Mouse (Mus musculus) urinary bladder, postnatal 14 days (tissue): ENCODE data around the gene Prmt3.

Experiments
- DNase-seq: peaks from one replicate; pipeline ENCODE4 v3.0.0; 2021; ENCODE audit warnings: low spot score

The Prmt3 gene

DNA sequence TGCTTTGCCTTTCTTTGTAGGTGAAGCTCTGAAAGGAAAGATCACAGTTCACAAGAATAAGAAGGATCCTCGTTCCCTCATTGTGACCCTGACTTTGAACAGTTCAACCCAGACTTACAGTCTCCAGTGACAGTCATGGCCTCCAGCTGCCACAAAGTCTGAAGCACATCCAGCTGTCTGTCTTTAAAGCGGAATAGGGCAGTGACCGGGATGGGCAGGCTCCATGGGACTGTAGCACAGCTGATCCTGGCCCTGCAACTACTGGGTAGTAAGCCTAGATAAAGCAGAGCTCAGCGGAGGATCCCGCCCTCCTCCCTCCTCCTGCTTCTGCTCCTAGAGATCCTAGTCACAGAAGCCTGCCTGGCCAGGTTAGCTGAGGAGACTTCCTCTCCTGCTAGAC lies 79.2 kb downstream of the Prmt3 start:
- DNase-seq = no peak

DNA sequence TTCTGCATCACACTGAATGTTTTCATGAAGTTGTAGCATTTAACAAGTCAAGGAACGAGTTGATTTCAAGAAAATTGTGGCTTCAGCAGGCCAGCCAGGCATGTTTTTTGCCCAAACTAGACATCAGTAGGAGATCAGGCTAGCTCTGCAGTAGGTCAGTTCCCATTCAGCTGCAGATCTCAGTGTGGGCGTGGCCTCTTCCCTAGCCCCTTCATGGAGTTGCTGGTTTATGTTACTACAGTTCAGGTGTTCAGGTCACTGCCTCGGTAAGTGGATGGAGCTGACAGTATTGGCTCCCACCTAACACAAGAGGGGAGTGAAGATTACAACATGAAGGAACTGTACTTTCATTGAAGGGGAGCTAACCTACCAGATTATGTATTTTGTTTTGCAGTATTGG lies 80.1 kb downstream of the Prmt3 start:
- DNase-seq = no peak

DNA sequence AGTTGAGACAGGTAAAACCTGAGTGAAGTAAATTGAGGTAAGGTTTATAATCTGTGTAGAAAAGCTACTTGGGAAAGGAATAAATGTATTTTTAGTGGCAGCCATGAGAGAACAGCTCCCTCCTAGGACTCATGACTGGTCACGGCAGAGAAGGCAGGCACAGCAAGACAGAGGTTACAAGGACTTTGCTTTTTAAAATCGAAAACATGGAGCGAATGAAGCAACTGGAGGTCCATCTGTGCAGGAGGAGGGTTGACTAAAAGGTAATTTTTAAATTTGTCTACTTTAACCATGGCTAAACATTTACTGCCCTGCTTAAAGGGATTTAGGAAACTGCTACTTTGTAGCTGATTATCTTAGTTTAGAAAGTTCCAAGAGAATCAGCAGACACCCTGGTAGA lies 81.7 kb downstream of the Prmt3 start:
- no peak for DNase-seq

DNA sequence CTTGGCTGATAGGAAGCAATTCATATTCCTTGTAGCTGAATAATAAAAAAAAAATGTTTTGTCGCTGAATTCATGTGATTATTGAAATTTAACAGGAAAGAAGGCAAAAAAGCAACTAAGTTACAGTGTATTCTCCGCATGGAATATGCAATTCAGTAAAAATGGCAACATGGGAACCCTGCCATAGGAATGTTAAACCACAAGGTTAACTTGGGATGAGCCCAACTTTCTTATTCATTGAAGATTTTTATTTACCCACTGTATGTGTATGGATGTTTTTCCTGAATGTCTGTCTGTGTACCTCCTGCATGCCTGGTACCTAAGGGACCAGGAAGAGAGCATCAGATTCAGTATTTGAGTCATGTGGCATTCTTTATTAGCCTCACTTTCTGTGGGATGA lies 83.0 kb downstream of the Prmt3 start:
- DNase-seq = no peak

DNA sequence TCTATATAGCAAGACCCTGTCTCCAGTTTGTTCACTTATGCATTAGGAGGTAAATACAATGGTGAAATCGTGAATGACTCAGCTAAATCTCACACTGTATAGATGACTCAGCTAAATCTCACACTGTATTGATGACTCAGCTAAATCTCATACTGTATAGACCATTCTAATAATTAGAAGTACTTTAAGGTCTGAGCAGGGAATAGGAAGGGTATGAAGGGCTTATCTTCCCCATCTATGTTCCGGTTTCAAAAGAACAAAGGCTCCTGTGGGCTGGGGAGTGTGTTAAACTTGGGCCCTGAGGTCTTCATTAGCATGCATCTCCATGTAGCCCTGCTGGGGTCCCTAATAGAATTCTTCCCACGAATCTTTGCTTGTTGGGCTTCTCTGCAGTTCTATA lies 85.6 kb downstream of the Prmt3 start:
- DNase-seq = no peak

DNA sequence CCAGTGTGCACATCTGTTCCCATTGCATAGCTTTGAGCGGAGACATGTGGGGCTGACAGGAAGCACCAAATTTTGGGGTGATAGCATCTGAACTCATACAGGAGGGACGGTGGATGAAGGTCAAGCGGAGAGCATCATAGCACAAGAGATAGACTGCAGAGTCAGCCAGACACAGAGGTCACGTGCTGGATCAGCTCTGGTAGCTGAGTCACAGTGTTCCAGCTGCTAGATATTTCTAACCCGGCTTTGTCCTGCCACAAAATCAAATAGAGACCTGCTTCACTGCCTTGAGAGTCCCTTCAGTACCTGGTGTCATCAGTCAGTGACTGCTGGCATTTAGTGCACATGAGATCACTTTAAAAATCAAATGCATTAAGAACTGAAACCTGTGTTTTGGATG lies 91.5 kb downstream of the Prmt3 start:
- DNase-seq = no peak

DNA sequence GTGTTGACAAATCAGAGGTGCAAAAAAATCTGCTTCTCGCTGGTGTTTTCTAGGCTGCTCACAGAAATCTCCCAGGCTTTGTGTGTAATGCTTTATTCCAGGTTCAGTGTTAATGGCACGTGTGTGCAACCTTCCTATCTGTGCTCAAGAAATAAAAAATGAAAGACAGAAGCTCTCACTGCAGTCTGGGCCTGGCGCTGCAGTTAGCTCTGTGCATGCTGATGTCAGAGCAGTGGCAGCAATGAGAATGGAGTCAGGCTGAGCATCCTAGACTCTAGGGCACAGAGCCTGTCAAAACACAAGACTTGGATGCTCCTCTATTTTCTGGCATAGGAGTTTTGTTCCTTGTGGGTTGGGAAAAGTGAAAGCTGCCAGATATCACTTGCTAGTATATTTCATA lies 92.1 kb downstream of the Prmt3 start:
- DNase-seq = no peak

DNA sequence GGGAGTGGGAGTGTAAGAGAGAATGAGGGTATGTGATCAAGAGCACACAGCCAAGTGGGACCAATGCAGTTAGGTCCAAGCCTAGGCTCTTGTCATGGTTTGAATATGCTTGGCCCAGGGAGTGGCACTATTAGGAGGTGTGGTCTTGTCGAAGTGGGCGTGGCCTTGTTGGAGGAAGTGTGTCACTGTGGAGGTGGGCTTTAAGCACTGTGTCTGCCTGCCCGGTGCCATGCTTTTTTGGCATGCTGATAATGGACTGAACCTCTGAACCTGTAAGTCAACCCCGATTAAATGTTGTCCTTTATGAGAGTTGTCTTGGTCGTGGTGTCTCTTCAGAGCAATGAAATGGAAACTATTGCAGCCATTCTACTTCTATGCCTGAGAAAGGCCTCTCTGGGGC lies 99.2 kb downstream of the Prmt3 start:
- no peak for DNase-seq

DNA sequence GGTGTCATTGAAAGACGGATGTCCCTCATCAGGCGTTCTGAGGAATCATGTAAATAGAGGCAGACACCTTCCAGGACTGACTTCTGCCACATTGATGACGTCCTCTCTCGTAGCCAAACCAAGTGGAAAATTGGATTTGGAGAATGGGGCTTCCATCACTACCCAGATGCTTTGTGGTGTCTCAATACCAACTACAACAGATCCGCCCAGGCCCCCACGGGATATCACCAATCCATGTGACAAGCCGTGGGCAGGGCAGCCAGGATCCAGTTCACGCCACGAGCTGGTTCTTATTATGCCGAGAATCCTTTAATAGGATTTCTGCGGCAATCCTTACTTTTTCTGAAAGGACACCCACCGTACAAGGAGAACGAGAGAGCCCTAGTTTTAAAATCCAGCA lies 100.9 kb downstream of the Prmt3 start:
- no peak for DNase-seq

DNA sequence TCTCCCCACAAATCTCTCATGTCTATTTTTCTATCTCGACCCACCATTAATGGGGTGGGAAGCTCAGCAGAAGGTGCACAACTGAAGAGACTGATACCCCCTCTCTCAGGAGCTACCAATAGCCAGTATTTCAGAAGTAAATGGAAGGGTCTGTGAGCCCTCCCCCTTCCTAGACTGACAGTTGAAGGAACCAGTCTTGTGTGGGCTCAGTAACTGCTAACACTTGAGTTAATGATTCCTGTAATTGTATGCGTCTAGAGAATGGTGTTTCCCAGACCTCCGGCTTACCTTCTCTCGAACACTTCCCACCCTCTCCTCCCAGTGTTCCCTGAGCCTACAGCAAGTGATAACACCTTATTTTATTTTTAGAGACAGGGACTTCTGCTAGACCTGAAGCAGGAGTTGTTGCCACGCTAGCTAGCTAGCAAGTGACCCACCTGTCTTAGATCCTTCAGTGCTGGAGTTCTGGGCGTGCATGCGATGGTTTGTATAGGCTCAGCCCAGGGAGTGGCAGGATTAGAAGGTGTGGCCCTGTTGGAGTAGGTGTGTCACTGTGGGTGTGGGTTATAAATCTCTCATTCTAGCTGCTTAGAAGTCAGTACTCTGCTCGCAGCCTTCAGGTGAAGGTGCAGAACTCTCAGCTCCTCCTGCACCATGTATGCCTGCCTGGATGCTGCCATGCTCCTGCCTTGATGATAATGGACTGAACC lies 102.0 kb downstream of the Prmt3 start:
- no peak for DNase-seq

DNA sequence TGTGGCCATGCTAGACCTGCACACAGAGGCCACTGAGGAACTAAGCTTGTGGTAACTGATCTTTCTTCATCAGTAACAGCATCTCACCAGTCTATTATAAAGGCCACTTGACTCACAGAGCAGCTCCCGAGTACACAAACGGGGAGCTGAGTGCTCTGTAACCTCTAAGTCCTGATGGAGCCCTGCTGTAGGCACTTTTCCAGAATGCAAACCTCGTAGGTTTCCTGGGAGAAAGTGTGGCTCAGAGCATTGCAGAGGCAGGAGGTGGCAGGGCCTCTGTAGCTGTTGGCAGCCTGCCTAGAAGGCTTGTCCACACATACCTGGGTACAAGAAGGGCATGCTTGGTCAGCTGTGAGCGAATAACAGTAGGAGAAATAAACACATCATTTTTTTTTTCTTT lies 104.1 kb downstream of the Prmt3 start:
- peak; percentile 66 for DNase-seq

DNA sequence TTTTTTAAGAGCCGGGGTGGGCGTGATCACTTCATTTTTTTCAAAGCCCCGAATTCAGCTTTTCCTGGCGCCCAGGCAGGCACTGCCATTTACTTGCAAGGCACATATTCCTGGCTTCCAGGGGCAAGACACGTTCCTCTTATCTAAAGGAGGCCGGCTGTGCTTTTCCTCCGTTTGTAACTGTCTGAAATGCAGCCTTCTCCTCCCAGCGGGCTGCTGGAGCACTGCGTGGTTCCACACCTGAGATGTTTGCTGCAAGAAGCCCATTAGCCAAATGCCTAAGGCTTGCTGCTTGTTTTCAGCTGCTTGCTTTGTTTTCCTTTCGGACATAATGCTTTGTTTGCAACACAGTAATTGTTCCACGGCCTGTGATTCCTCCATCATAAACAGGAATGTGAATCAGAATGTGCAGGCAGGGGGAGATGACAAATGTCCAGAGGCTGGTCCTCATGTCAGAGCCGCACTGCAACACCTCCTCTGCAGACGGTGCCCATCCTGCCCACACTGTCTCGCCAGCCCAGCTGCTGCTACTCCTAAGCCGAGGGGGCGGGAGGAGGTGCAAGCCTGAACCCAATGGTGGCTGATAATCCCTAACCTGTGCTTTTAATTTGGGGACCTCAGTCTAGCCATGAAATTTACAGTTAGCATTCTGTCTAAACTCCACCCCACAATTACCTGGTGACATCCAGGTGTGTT lies 104.7 kb downstream of the Prmt3 start:
- DNase-seq = no peak

DNA sequence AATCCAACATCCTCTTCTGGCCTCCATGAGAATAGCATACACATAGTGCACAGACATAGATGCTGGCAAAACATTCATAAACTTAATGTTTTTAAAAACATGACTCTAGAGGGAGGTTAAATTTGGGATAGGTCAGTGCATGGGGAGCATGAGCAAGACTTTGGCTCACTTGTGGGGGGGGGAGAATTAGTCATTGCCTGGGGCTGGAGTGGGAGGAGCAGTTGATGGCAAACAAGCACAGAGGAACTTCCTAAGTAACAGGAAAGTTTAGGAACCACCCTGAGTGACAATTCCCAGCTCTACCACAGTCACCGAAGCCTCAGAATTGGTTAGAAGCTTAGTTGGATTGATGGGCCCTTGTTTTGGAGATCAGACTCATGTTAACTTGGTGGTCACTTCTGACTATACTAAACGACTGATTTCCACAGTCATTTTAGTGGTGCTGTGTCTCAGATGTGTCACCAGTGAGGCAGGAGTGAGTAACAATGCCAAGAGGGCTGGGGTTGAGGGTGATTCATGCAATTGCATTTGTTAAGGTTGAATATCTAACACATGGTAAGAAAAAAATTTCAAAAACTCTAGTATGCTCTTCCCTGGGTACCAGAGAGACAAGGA lies 109.7 kb downstream of the Prmt3 start:
- DNase-seq = no peak

DNA sequence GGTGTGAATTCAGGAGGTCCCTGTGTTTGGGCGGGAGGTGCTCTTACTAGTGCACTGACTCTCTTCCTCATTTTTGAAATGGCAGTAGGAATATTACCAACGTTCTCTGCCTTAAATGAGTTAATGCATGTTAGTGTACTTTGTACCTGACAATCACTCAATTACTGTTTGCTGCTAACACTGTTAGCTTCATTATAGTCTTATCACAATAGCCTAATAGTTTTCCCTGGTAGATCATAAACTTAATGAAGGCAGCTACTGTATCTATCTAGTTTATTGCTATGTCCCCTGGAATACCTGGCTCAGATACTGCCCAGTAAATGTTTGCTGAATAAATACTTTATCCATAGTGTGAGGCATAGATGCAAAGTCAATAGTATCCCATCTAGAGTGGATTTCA lies 116.6 kb downstream of the Prmt3 start:
- no peak for DNase-seq

DNA sequence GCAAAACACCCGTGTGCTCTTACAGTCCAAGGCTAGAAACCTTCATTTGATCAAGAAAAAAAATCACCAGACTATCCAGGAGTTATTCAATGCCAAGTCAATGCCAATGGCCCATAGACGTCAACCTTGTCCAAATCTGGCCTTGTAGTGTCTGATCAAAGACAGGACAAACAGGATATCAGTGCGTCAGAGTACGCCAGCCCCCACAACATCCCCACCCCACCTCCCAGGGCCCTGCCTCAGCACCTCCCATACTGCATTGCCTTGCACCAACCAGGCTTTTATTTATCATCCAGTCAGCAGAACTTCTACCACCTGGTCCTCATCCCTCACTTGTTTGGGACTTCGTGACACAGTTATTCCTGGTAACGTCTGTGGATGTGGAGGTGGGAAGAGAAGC lies 117.2 kb downstream of the Prmt3 start:
- DNase-seq = no peak

DNA sequence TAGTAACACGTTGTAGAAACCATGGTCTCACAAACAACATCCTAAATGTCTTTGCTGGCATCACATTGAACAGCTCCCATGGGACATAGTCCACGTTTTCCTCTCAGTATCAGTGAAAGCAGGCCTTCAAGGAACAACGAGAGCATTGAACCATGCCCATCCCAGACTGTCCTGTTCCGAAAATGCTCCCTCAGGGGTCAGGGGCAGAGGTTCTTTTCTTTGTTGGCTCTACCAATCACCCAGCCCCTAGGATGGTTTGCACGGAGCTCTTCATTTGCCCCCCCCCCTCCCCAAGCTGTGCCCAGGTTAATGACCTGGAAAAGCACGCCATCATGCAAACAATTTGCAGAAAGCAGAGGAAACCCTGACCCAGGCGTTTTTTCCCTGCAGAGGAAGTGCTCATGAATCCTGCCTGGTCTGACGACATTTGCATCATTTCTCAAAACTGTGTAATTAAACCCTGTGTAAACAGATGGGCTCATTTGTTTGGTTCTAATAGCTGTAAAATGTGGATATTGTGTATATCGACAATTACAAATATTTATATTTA lies 123.9 kb downstream of the Prmt3 start:
- DNase-seq = no peak

DNA sequence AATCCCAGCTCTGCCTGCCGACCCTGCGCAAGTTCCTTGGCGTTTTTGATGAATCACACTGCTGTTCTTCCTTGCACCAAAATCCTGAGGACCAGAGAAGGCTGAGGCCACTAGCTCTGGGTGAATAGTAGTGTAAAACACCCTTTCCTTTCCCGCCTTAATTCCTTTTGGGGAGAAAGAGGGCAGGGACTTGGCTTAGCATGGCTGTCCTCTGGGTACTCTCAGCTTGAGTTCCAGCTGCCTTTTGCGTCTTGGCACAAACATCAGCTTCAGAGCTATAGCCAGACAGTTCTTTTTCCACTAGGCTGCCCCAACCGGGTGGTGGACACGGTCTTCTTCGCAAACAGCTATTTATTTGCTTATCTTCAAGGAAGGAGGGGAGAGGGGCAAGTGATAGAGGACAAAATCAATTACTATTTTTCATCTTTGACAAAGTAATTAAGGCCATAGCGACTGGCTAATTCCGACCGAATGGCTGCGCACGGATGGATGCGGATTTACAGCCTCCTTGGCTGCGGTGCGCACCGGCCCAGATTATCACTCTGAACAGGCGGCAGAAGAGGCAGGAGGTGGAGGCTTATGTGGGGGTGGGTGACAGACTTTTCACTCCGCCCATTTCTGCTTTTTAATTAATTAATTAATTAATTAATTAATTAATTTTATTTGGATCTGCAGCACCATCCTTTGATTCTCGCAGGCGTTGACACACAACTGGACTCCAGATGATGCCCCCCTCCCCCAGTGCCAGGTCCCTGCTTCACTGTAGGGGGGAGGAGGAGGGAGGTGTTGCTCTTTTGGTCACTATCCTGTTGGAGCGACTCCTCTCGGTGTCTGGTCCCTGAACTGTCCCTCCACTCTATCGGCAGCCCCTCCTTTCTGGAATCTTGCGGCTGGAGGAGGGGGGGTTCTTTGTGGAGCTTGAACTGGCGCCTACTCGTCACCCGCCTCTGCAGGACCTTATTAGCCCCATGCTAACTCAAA lies 129.3 kb downstream of the Prmt3 start:
- no peak for DNase-seq
